Mouse (Mus musculus) midbrain, embryonic 10.5 days (tissue): ENCODE measurements around the gene C130074G19Rik. TPM values are rescaled to one million over a fixed set of nuclear protein-coding genes. Genes with fewer than 3 reads are reported as not detected.
A peak's percentile ranks its signal among the peaks of the same experiment; 100 is the strongest.

Experiments used
- DNase-seq: peaks from one replicate; pipeline ENCODE4 v3.0.0-alpha.2; 2017; ENCODE audit warnings: low spot score
- H3K27ac ChIP-seq: fragments of 300-500 bp; sonication (generic); replicated peaks from 2 replicates; pipeline ENCODE4 v1.5.1; 2016; ENCODE audit warnings: mild to moderate bottlenecking
- H3K27me3 ChIP-seq: fragments of 300-500 bp; sonication (generic); 2 replicates; pipeline ENCODE4 v1.6.1; 2016; ENCODE audit warnings: low read depth, mild to moderate bottlenecking; ENCODE audit not compliant: poor library complexity, severe bottlenecking
- H3K36me3 ChIP-seq: fragments of 300-500 bp; sonication (generic); 2 replicates; pipeline ENCODE4 v1.6.1; 2016; ENCODE audit warnings: mild to moderate bottlenecking, moderate library complexity
- H3K4me1 ChIP-seq: fragments of 300-500 bp; sonication (generic); 2 replicates; pipeline ENCODE4 v1.6.1; 2016
- H3K4me3 ChIP-seq: fragments of 300-500 bp; sonication (generic); 2 replicates; pipeline ENCODE4 v1.5.1; 2016; ENCODE audit warnings: mild to moderate bottlenecking, moderate library complexity
- H3K9me3 ChIP-seq: fragments of 300-500 bp; sonication (generic); replicated peaks from 2 replicates; pipeline ENCODE4 v1.6.1; 2016; ENCODE audit warnings: mild to moderate bottlenecking
- WGBS: fragments of 180-500 bp; shearing (Covaris S2); methylation state at CpG from one replicate; pipeline ENCODE4 v1.1.7; 2016; 5-methylcytosine and 5-hydroxymethylcytosine counted together
- polyA plus RNA-seq: library from polyadenylated mRNA; unstranded; fragments of >200 nt; fragmentation: Nextera tagmentation; extraction: Ambion mirVana; gene quantifications from 2 replicates; pipeline ENCODE4 v1.2.1, GENCODE M21; 2016

Gene C130074G19Rik
- polyA plus RNA-seq, 1 experiment from 2014 or later, result 0.62 TPM

DNA sequence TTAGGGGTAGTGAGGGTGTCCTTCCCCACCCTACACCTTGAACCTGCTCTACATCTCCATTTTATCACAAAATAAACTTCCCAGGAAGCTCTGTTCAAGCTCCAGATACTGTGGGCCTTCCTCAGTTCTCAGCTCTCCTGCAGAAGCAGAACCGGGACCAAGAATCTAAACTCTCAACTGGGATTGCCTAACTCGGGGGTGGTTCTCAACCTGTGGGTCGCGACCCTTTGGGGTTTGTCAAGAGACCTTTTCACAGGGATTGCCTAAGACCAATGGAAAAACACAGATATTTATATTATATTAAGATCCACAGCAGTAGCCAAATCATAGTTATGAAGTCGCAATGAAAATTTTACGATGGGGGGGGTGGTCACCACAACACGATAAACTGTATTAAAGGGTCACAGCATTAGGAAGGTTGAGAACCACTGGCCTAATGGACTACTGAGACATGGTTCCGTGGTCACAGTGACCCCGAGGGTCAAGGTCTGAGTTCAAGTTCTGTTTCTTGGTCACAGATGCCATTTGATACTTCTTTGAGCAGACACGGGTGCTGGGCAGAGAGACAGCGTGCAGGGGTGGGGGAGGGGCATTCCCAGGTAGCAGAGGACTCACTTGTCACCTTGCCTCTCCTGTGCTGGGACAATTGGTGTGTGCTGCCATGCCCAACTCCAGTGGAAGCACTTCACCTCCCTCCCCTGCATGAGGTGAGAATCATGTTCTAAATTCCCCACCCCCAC, 12.2 kb downstream of the C130074G19Rik start:
- H3K27me3 ChIP-seq, result peaks cover 46% of the 10 kb centered on the region
- WGBS, result 87% methylated on average over 11 of the region's 11 CpGs

GRCm38 (mm10) chr1:184869939-184870565, 13.0 kb downstream of the C130074G19Rik start:
- H3K4me1 ChIP-seq, result peaks cover 19% of the 10 kb centered on the region
- 56% methylated on average over 4 of the region's 4 CpGs for WGBS
- no peaks in the 10 kb centered on the region for H3K36me3 ChIP-seq
- H3K4me3 ChIP-seq, result no peak overlapping the region
- H3K9me3 ChIP-seq, result no peaks in the 10 kb centered on the region
- no peak for DNase-seq
- H3K27me3 ChIP-seq, result peaks cover 47% of the 10 kb centered on the region
- no peak overlapping the region for H3K27ac ChIP-seq

More for the DNA sequence above, 12.2 kb downstream of the C130074G19Rik start:
- no peaks in the 10 kb centered on the region for H3K36me3 ChIP-seq
- H3K4me3 ChIP-seq, result no peak overlapping the region
- peaks cover 19% of the 10 kb centered on the region for H3K4me1 ChIP-seq
- no peak for DNase-seq
- H3K27ac ChIP-seq, result no peak overlapping the region
- no peaks in the 10 kb centered on the region for H3K9me3 ChIP-seq

- Histone ChIP-seq H3K36me3 (no peaks in the 10 kb centered on the region), H3K4me1 (peaks cover 28% of the 10 kb centered on the region), H3K4me3 (no peak overlapping the region), H3K9me3 (no peaks in the 10 kb centered on the region), H3K27me3 (peaks cover 39% of the 10 kb centered on the region), H3K27ac (no peak overlapping the region)
- 67% methylated on average over 3 of the region's 3 CpGs for WGBS
- no peak for DNase-seq
Measured at GRCm38 (mm10) chr1:184867640-184868120, 15.3 kb downstream of the C130074G19Rik start.

- no peak for DNase-seq
- 19% methylated on average over 7 of the region's 7 CpGs for WGBS
- Histone ChIP-seq H3K27ac (peak overlapping the region; percentile 68; the same call in 1 of the 2 replicates), H3K9me3 (no peaks in the 10 kb centered on the region), H3K36me3 (no peaks in the 10 kb centered on the region), H3K27me3 (peaks cover 22% of the 10 kb centered on the region), H3K4me1 (peaks cover 23% of the 10 kb centered on the region), H3K4me3 (no peak overlapping the region)
Measured at GRCm38 (mm10) chr1:184864381-184864801, 18.6 kb downstream of the C130074G19Rik start.

GRCm38 (mm10) chr1:184862636-184863035, 20.4 kb downstream of the C130074G19Rik start:
- peaks cover 12% of the 10 kb centered on the region; the same call in 1 of the 2 replicates for H3K27me3 ChIP-seq
- H3K4me3 ChIP-seq, result no peak overlapping the region
- WGBS, result 91% methylated on average over 6 of the region's 6 CpGs
- peaks cover 14% of the 10 kb centered on the region for H3K4me1 ChIP-seq
- no peaks in the 10 kb centered on the region for H3K9me3 ChIP-seq
- H3K36me3 ChIP-seq, result no peaks in the 10 kb centered on the region
- DNase-seq, result no peak
- H3K27ac ChIP-seq, result no peak overlapping the region

- WGBS, result 92% methylated on average over 2 of the region's 2 CpGs
- H3K27me3 ChIP-seq, result peaks cover 7% of the 10 kb centered on the region; the same call in 1 of the 2 replicates
Measured at GRCm38 (mm10) chr1:184861551-184861950, 21.5 kb downstream of the C130074G19Rik start.

GRCm38 (mm10) chr1:184860276-184860675, 22.7 kb downstream of the C130074G19Rik start:
- no peak overlapping the region for H3K27ac ChIP-seq
- DNase-seq, result no peak

More at GRCm38 (mm10) chr1:184861551-184861950, 21.5 kb downstream of the C130074G19Rik start:
- no peak for DNase-seq
- H3K36me3 ChIP-seq, result no peaks in the 10 kb centered on the region
- no peaks in the 10 kb centered on the region for H3K9me3 ChIP-seq
- H3K4me1 ChIP-seq, result peaks cover 10% of the 10 kb centered on the region
- no peak overlapping the region for H3K27ac ChIP-seq
- no peak overlapping the region for H3K4me3 ChIP-seq

DNA sequence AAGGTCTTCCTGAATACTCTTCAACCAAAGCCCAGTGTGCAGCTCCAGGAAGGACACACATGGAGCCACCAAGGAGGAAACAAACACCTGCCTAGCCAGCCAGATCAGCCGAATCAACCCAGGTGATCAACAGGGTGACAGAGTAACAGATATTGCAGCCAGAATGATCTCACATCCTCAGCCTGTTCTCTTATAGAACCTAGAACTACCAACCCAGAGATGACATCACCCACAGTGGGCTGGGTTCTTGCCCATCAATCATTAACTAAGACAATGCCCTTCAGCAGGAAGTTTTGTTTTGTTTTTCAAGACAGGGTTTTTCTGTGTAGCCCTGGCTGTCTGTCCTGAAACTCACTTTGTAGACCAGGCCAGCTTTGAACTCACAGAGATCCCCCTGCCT, 24.8 kb downstream of the C130074G19Rik start:
- DNase-seq, result no peak
- no peaks in the 10 kb centered on the region for H3K36me3 ChIP-seq
- WGBS, result 87% methylated on average over 1 of the region's 1 CpGs
- no peaks in the 10 kb centered on the region for H3K27me3 ChIP-seq
- no peak overlapping the region for H3K27ac ChIP-seq
- H3K9me3 ChIP-seq, result no peaks in the 10 kb centered on the region
- peaks cover 4% of the 10 kb centered on the region for H3K4me1 ChIP-seq
- no peak overlapping the region for H3K4me3 ChIP-seq

More at GRCm38 (mm10) chr1:184860276-184860675, 22.7 kb downstream of the C130074G19Rik start:
- H3K4me3 ChIP-seq, result no peak overlapping the region
- peaks cover 4% of the 10 kb centered on the region; the same call in 1 of the 2 replicates for H3K27me3 ChIP-seq
- H3K4me1 ChIP-seq, result peaks cover 9% of the 10 kb centered on the region
- no peaks in the 10 kb centered on the region for H3K36me3 ChIP-seq
- no peaks in the 10 kb centered on the region for H3K9me3 ChIP-seq
- WGBS, result 72% methylated on average over 3 of the region's 3 CpGs

DNA sequence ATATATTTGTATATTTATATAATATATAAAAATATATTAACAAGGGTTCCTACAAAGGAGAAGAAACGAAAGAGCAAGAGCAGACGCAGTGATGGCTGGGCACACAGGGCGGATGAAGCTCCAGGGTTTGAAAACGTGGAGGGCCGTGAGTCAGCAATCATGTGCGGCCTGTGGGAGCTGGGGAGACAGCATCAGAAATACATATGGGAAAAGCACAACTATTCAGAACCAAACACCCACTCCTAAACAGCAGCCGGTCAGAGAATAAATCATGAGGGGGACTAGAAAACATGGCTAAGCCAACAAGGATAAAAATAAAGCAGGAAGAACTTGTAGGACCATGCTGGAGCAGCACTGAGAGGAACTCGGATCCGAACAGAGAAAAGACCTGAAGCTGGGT, 25.8 kb downstream of the C130074G19Rik start:
- WGBS, result 88% methylated on average over 9 of the region's 9 CpGs
- H3K36me3 ChIP-seq, result no peaks in the 10 kb centered on the region
- peaks cover 9% of the 10 kb centered on the region for H3K4me1 ChIP-seq
- H3K27me3 ChIP-seq, result no peaks in the 10 kb centered on the region
- no peak overlapping the region for H3K4me3 ChIP-seq
- no peaks in the 10 kb centered on the region for H3K9me3 ChIP-seq
- H3K27ac ChIP-seq, result no peak overlapping the region
- no peak for DNase-seq

- Histone ChIP-seq H3K36me3 (no peaks in the 10 kb centered on the region), H3K4me1 (peaks cover 21% of the 10 kb centered on the region), H3K4me3 (peak overlapping the region; percentile 33; the same call in 1 of the 2 replicates), H3K27me3 (peaks cover 24% of the 10 kb centered on the region), H3K27ac (no peak overlapping the region), H3K9me3 (no peaks in the 10 kb centered on the region)
- DNase-seq, result no peak
- 74% methylated on average over 3 of the region's 3 CpGs for WGBS
Measured at GRCm38 (mm10) chr1:184853922-184854321, 29.1 kb downstream of the C130074G19Rik start.

- H3K27ac ChIP-seq, result no peak overlapping the region
- H3K27me3 ChIP-seq, result peaks cover 30% of the 10 kb centered on the region
- peak overlapping the region; percentile 33 for H3K4me3 ChIP-seq
Measured at GRCm38 (mm10) chr1:184853339-184853738, 29.7 kb downstream of the C130074G19Rik start.

GRCm38 (mm10) chr1:184851741-184852618, 31.0 kb downstream of the C130074G19Rik start:
- peaks cover 21% of the 10 kb centered on the region for H3K4me1 ChIP-seq
- H3K27ac ChIP-seq, result 0 out of 2 replicates have a peak overlapping the region, but pooled peaks have one; percentile 1
- DNase-seq, result peak; percentile 79
- no peaks in the 10 kb centered on the region for H3K9me3 ChIP-seq
- H3K27me3 ChIP-seq, result peaks cover 44% of the 10 kb centered on the region
- WGBS, result 17% methylated on average over 31 of the region's 31 CpGs
- H3K36me3 ChIP-seq, result no peaks in the 10 kb centered on the region
- peak overlapping the region; percentile 39 for H3K4me3 ChIP-seq

More at GRCm38 (mm10) chr1:184853339-184853738, 29.7 kb downstream of the C130074G19Rik start:
- DNase-seq, result peak; percentile 59
- no peaks in the 10 kb centered on the region for H3K36me3 ChIP-seq
- peaks cover 21% of the 10 kb centered on the region for H3K4me1 ChIP-seq
- WGBS, result 33% methylated on average over 5 of the region's 5 CpGs
- no peaks in the 10 kb centered on the region for H3K9me3 ChIP-seq
